Mouse (Mus musculus) cortical plate, adult 2 months (tissue): ENCODE measurements around the gene Gk.

Source experiments
- CTCF ChIP-seq: fragments of 200-500 bp; IDR thresholded peaks from 2 replicates; pipeline ENCODE4 v1.5.1; 2011; ENCODE audit warnings: mild to moderate bottlenecking, control low read depth, low read length; ENCODE audit not compliant: insufficient read depth; ENCODE audit errors: extremely low read depth
- POLR2A ChIP-seq: fragments of 200-500 bp; IDR thresholded peaks from 2 replicates; pipeline ENCODE4 v1.6.1; 2011; ENCODE audit warnings: mild to moderate bottlenecking, low read length, control low read depth; ENCODE audit not compliant: insufficient read depth; ENCODE audit errors: extremely low read depth

DNA sequence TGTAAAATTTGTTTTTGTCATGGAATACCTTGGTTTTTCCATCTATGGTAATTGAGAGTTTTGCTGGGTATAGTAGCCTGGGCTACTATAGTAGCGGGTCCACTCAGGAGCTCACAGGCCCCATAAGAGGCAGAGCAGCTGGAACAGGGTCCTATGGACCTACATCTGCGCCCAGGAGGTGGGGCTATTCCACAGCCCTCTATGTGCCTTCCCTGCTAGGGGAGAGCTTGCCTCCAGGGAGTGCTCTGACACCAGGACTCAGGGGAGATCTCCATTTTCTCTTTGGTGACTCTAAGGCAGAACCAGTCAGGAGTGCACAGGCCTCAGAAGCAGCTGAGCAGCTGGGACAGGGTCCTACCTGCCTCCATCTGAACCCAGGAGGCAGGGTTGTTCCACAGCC is 92.9 kb downstream of the Gk start:
- TF ChIP-seq CTCF (no peak), POLR2A (no peak)
